Mouse (Mus musculus) embryonic facial prominence, embryonic 14.5 days (tissue): ENCODE results near the gene Fa2h. TPM values are rescaled to one million over a fixed set of nuclear protein-coding genes. Genes with fewer than 3 reads are reported as not detected.

Experiments used
- ATAC-seq: fragments of 200-750 bp; cut with Nextera tagmentation; 2 replicates; pipeline ENCODE4 v1.8.0; 2017; ENCODE audit warnings: low read depth, moderate number of reproducible peaks, moderate TSS enrichment
- DNase-seq: peaks from one replicate; pipeline ENCODE4 v3.0.0-alpha.2; 2015; ENCODE audit warnings: low spot score
- H3K27ac ChIP-seq: fragments of 300-500 bp; sonication (generic); replicated peaks from 2 replicates; pipeline ENCODE4 v1.5.1; 2014; ENCODE audit warnings: low read depth, mild to moderate bottlenecking, low read length, moderate library complexity
- H3K27me3 ChIP-seq: fragments of 300-500 bp; sonication (generic); replicated peaks from 2 replicates; pipeline ENCODE4 v1.6.1; 2014; ENCODE audit warnings: low read length; ENCODE audit not compliant: control insufficient read depth, insufficient read depth
- H3K36me3 ChIP-seq: fragments of 300-500 bp; sonication (generic); 2 replicates; pipeline ENCODE4 v1.6.1; 2014; ENCODE audit warnings: low read length, mixed read lengths; ENCODE audit not compliant: control insufficient read depth, insufficient read depth
- H3K4me1 ChIP-seq: fragments of 300-500 bp; sonication (generic); 2 replicates; pipeline ENCODE4 v1.6.1; 2014; ENCODE audit warnings: antibody characterized with exemption, low read length; ENCODE audit not compliant: control insufficient read depth, insufficient read depth
- H3K4me2 ChIP-seq: fragments of 300-500 bp; sonication (generic); 2 replicates; pipeline ENCODE4 v1.6.1; 2014; ENCODE audit warnings: low read depth, mild to moderate bottlenecking, low read length, moderate library complexity, mixed read lengths
- H3K4me3 ChIP-seq: fragments of 300-500 bp; sonication (generic); 2 replicates; pipeline ENCODE4 v1.5.1; 2014; ENCODE audit warnings: low read depth, mild to moderate bottlenecking, low read length
- H3K9ac ChIP-seq: fragments of 300-500 bp; sonication (generic); 2 replicates; pipeline ENCODE4 v1.6.1; 2014; ENCODE audit warnings: low read depth, mild to moderate bottlenecking, low read length, moderate library complexity, mixed read lengths
- H3K9me3 ChIP-seq: fragments of 300-500 bp; sonication (generic); 2 replicates; pipeline ENCODE4 v1.6.1; 2016; ENCODE audit warnings: low read length; ENCODE audit not compliant: control insufficient read depth
- WGBS: fragments of 180-500 bp; shearing (Covaris S2); extraction: QIAGEN DNeasy Blood & Tissue Kit; methylation state at CpG from one replicate; pipeline ENCODE4 v1.1.7; 2014; 5-methylcytosine and 5-hydroxymethylcytosine counted together
- polyA plus RNA-seq: library from polyadenylated mRNA; unstranded; fragments of >200 nt; fragmentation: Nextera tagmentation; extraction: Ambion mirVana; gene quantifications from 2 replicates; pipeline ENCODE4 v1.2.1, GENCODE M21; 2014

The Fa2h gene
- polyA plus RNA-seq, 1 experiment from 2014 or later = 0.13 TPM

GRCm38 (mm10) chr8:111350577-111350976, 43.0 kb downstream of the Fa2h start:
- no peak overlapping the region for H3K4me2 ChIP-seq
- no peaks in the 10 kb centered on the region for H3K9me3 ChIP-seq
- ATAC-seq (no peak), DNase-seq (no peak)
- no peaks in the 10 kb centered on the region for H3K36me3 ChIP-seq
- no peak overlapping the region for H3K9ac ChIP-seq
- H3K27ac ChIP-seq = no peak overlapping the region
- H3K27me3 ChIP-seq = no peaks in the 10 kb centered on the region
- no peaks in the 10 kb centered on the region for H3K4me1 ChIP-seq
- no peak overlapping the region for H3K4me3 ChIP-seq
- WGBS = 85% methylated on average over 6 of the region's 6 CpGs

GRCm38 (mm10) chr8:111343225-111343624, 50.4 kb downstream of the Fa2h start:
- Histone ChIP-seq H3K9ac (no peak overlapping the region), H3K27ac (no peak overlapping the region), H3K4me3 (no peak overlapping the region), H3K4me1 (no peaks in the 10 kb centered on the region), H3K27me3 (peaks cover 17% of the 10 kb centered on the region), H3K9me3 (no peaks in the 10 kb centered on the region), H3K36me3 (no peaks in the 10 kb centered on the region), H3K4me2 (no peak overlapping the region)
- WGBS = 14% methylated on average over 5 of the region's 5 CpGs
- ATAC-seq = peak; percentile 71
- DNase-seq = peak; percentile 83

GRCm38 (mm10) chr8:111340186-111340585, 53.4 kb downstream of the Fa2h start:
- WGBS = 71% methylated on average over 3 of the region's 3 CpGs

GRCm38 (mm10) chr8:111338370-111339208, 55.0 kb downstream of the Fa2h start:
- no peak overlapping the region for H3K27ac ChIP-seq
- H3K36me3 ChIP-seq = no peaks in the 10 kb centered on the region
- no peaks in the 10 kb centered on the region for H3K9me3 ChIP-seq
- H3K4me1 ChIP-seq = no peaks in the 10 kb centered on the region
- peak overlapping the region; percentile 58 for H3K4me2 ChIP-seq
- DNase-seq (no peak), ATAC-seq (no peak)
- peaks cover 36% of the 10 kb centered on the region for H3K27me3 ChIP-seq
- H3K4me3 ChIP-seq = peak overlapping the region; percentile 31
- 41% methylated on average over 12 of the region's 12 CpGs for WGBS
- peak overlapping the region; percentile 30; the same call in 1 of the 2 replicates for H3K9ac ChIP-seq

More at GRCm38 (mm10) chr8:111340186-111340585, 53.4 kb downstream of the Fa2h start:
- H3K4me2 ChIP-seq = no peak overlapping the region
- H3K4me3 ChIP-seq = no peak overlapping the region
- H3K27ac ChIP-seq = no peak overlapping the region
- no peaks in the 10 kb centered on the region for H3K36me3 ChIP-seq
- ATAC-seq (no peak), DNase-seq (no peak)
- H3K4me1 ChIP-seq = no peaks in the 10 kb centered on the region
- no peak overlapping the region for H3K9ac ChIP-seq
- no peaks in the 10 kb centered on the region for H3K9me3 ChIP-seq
- H3K27me3 ChIP-seq = peaks cover 36% of the 10 kb centered on the region

GRCm38 (mm10) chr8:111337890-111338347, 55.7 kb downstream of the Fa2h start, which contains the start of gene Mlkl:
Mlkl (minus strand) TSS chr8:111338177.
- Histone ChIP-seq H3K9me3 (no peaks in the 10 kb centered on the region), H3K4me3 (peak within 1 kb of the TSS; percentile 31), H3K4me1 (no peaks in the 10 kb centered on the region), H3K4me2 (peak within 1 kb of the TSS; percentile 58), H3K27ac (no peak within 1 kb of the TSS), H3K27me3 (peaks cover 36% of the 10 kb centered on the region), H3K36me3 (no peaks in the 10 kb centered on the region), H3K9ac (peak within 1 kb of the TSS; percentile 30)
- WGBS = under 1% methylated on average over 28 of the region's 29 CpGs
- DNase-seq (peak; percentile 62), ATAC-seq (no peak)

- peaks cover 36% of the 10 kb centered on the region for H3K27me3 ChIP-seq
- H3K9ac ChIP-seq = peak overlapping the region; percentile 30; the same call in 1 of the 2 replicates
- H3K9me3 ChIP-seq = no peaks in the 10 kb centered on the region
Measured at GRCm38 (mm10) chr8:111337311-111337889, 56.2 kb downstream of the Fa2h start.

GRCm38 (mm10) chr8:111336692-111337091, 56.9 kb downstream of the Fa2h start:
- ATAC-seq (no peak), DNase-seq (no peak)
- peaks cover 36% of the 10 kb centered on the region for H3K27me3 ChIP-seq
- no peaks in the 10 kb centered on the region for H3K9me3 ChIP-seq
- no peak overlapping the region for H3K4me2 ChIP-seq
- WGBS = 82% methylated on average over 4 of the region's 4 CpGs
- no peak overlapping the region for H3K4me3 ChIP-seq
- H3K36me3 ChIP-seq = no peaks in the 10 kb centered on the region
- no peaks in the 10 kb centered on the region for H3K4me1 ChIP-seq
- H3K27ac ChIP-seq = no peak overlapping the region
- H3K9ac ChIP-seq = no peak overlapping the region

More at GRCm38 (mm10) chr8:111337311-111337889, 56.2 kb downstream of the Fa2h start:
- DNase-seq (no peak), ATAC-seq (no peak)
- 28% methylated on average over 17 of the region's 17 CpGs for WGBS
- Histone ChIP-seq H3K4me3 (peak overlapping the region; percentile 31), H3K36me3 (no peaks in the 10 kb centered on the region), H3K4me1 (no peaks in the 10 kb centered on the region), H3K4me2 (peak overlapping the region; percentile 58), H3K27ac (no peak overlapping the region)

- Histone ChIP-seq H3K4me1 (no peaks in the 10 kb centered on the region), H3K27ac (no peak overlapping the region), H3K36me3 (no peaks in the 10 kb centered on the region), H3K4me3 (no peak overlapping the region), H3K9ac (no peak overlapping the region), H3K4me2 (no peak overlapping the region), H3K27me3 (no peaks in the 10 kb centered on the region), H3K9me3 (no peaks in the 10 kb centered on the region)
- ATAC-seq = no peak
- 77% methylated on average over 6 of the region's 6 CpGs for WGBS
- no peak for DNase-seq
Measured at GRCm38 (mm10) chr8:111325222-111325790, 68.3 kb downstream of the Fa2h start.
